Mouse (Mus musculus) limb, embryonic 15.5 days (tissue): ENCODE results near the gene Etv2. TPM values are rescaled to one million over a fixed set of nuclear protein-coding genes. Genes with fewer than 3 reads are reported as not detected.

Experiments
- ATAC-seq: fragments of 200-750 bp; cut with Nextera tagmentation; 2 replicates; pipeline ENCODE4 v1.8.0; 2017; ENCODE audit warnings: low read depth, moderate TSS enrichment; ENCODE audit not compliant: insufficient number of reproducible peaks, low FRiP score, low TSS enrichment
- H3K27ac ChIP-seq: fragments of 300-500 bp; sonication (generic); 2 replicates; pipeline ENCODE4 v1.5.1; 2015; ENCODE audit warnings: moderate library complexity, mild to moderate bottlenecking, inconsistent platforms
- H3K27me3 ChIP-seq: fragments of 300-500 bp; sonication (generic); 2 replicates; pipeline ENCODE4 v1.6.1; 2015; ENCODE audit warnings: inconsistent platforms
- H3K36me3 ChIP-seq: fragments of 300-500 bp; sonication (generic); 2 replicates; pipeline ENCODE4 v1.6.1; 2015; ENCODE audit warnings: inconsistent platforms
- H3K4me1 ChIP-seq: fragments of 300-500 bp; sonication (generic); 2 replicates; pipeline ENCODE4 v1.6.1; 2015; ENCODE audit warnings: inconsistent platforms
- H3K4me2 ChIP-seq: fragments of 300-500 bp; sonication (generic); 2 replicates; pipeline ENCODE4 v1.6.1; 2015; ENCODE audit warnings: mild to moderate bottlenecking, inconsistent platforms
- H3K4me3 ChIP-seq: fragments of 300-500 bp; sonication (generic); 2 replicates; pipeline ENCODE4 v1.5.1; 2015; ENCODE audit warnings: mild to moderate bottlenecking, inconsistent platforms
- H3K9ac ChIP-seq: fragments of 300-500 bp; sonication (generic); 2 replicates; pipeline ENCODE4 v1.6.1; 2015; ENCODE audit warnings: inconsistent platforms
- H3K9me3 ChIP-seq: fragments of 300-500 bp; sonication (generic); 2 replicates; pipeline ENCODE4 v1.6.1; 2016; ENCODE audit warnings: inconsistent platforms
- WGBS: fragments of 180-500 bp; shearing (Covaris S2); methylation state at CpG from one replicate; pipeline ENCODE4 v1.1.7; 2015; 5-methylcytosine and 5-hydroxymethylcytosine counted together
- polyA plus RNA-seq: library from polyadenylated mRNA; unstranded; fragments of >200 nt; fragmentation: Nextera tagmentation; extraction: Ambion mirVana; gene quantifications from 2 replicates; pipeline ENCODE4 v1.2.1, GENCODE M21; 2015

Etv2 gene
- polyA plus RNA-seq, 1 experiment from 2014 or later = not detected

DNA sequence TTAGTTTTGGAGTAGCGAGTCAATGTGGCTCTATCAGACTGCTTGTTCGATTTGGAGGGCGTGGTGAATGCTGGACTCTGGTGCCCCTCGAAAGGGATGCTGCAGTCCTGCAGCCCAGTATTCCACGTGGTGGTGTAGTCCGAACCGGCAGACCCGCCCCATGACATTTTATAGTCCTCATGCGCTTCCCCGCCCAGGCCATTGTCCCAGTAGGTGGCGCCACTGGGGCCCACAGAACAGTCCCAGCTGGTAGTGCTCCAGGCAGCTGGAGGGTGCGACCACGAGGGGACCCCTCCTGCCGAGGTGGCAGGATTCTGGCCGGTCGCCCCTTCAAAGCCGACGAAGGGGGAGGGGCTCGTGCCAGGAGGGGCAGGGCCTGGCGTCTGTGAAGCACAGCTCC lies 1.0 kb downstream of the Etv2 start:
- under 1% methylated on average over 20 of the region's 20 CpGs for WGBS
- Histone ChIP-seq H3K27me3 (peaks cover 58% of the 10 kb centered on the region), H3K4me3 (peak overlapping the region; percentile 18), H3K27ac (no peak overlapping the region), H3K36me3 (no peaks in the 10 kb centered on the region), H3K9ac (no peak overlapping the region), H3K4me1 (peaks cover 16% of the 10 kb centered on the region), H3K4me2 (peak overlapping the region; percentile 33), H3K9me3 (no peaks in the 10 kb centered on the region)
- ATAC-seq = no peak

DNA sequence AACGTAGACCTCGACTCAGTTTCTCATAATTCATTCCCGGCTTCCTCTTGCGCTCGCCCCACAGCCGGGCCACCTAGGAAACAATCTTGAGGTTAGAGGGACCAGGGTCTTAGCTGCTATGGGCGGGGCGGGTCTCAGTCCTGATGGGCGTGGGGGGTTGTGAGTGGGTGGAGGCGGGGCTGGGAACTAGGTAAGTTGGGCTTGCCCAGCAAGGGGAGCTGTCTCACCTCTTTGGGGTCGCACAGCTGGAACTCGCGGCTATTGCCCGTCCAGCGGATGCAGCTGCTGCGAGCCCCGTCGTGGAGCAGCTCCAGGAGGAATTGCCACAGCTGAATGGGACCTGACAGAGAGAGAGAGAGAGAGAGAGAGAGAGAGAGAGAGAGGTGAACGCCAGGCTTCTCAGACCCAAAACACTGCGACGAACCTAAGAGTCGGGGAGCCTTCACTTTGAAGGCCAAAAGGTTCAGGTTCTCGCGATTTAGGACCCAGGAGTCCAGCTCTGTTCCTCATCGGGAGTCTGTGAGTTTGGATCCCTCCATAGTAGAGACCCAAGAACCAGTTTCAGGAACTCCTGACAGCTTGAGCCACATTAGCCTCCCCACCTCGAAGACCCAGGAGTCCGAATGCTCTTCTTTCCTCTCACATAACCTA lies 1.8 kb downstream of the Etv2 start:
- WGBS = 4% methylated on average over 27 of the region's 27 CpGs
- Histone ChIP-seq H3K9ac (no peak overlapping the region), H3K9me3 (no peaks in the 10 kb centered on the region), H3K27ac (no peak overlapping the region), H3K4me1 (peaks cover 16% of the 10 kb centered on the region), H3K4me3 (peak overlapping the region; percentile 18; the same call in 1 of the 2 replicates), H3K36me3 (no peaks in the 10 kb centered on the region), H3K27me3 (peaks cover 65% of the 10 kb centered on the region), H3K4me2 (peak overlapping the region; percentile 14; the same call in 1 of the 2 replicates)
- ATAC-seq = no peak

- no peak overlapping the region for H3K9ac ChIP-seq
- no peak overlapping the region for H3K27ac ChIP-seq
- no peak overlapping the region for H3K4me2 ChIP-seq
- H3K36me3 ChIP-seq = peaks cover 4% of the 10 kb centered on the region; the same call in 1 of the 2 replicates
- H3K9me3 ChIP-seq = no peaks in the 10 kb centered on the region
- peaks cover 17% of the 10 kb centered on the region for H3K4me1 ChIP-seq
- H3K4me3 ChIP-seq = no peak overlapping the region
- ATAC-seq = no peak
- H3K27me3 ChIP-seq = peaks cover 39% of the 10 kb centered on the region
Measured at GRCm38 (mm10) chr7:30629013-30629412, 6.6 kb downstream of the Etv2 start.

- no peak overlapping the region for H3K9ac ChIP-seq
- peaks cover 21% of the 10 kb centered on the region; the same call in 1 of the 2 replicates for H3K27me3 ChIP-seq
- H3K9me3 ChIP-seq = no peaks in the 10 kb centered on the region
- H3K4me2 ChIP-seq = no peak overlapping the region
- no peak for ATAC-seq
- no peak overlapping the region for H3K4me3 ChIP-seq
- peaks cover 26% of the 10 kb centered on the region for H3K36me3 ChIP-seq
- H3K4me1 ChIP-seq = peaks cover 11% of the 10 kb centered on the region
- H3K27ac ChIP-seq = no peak overlapping the region
- 75% methylated on average over 5 of the region's 5 CpGs for WGBS
Measured at GRCm38 (mm10) chr7:30626647-30627046, 9.0 kb downstream of the Etv2 start.

DNA sequence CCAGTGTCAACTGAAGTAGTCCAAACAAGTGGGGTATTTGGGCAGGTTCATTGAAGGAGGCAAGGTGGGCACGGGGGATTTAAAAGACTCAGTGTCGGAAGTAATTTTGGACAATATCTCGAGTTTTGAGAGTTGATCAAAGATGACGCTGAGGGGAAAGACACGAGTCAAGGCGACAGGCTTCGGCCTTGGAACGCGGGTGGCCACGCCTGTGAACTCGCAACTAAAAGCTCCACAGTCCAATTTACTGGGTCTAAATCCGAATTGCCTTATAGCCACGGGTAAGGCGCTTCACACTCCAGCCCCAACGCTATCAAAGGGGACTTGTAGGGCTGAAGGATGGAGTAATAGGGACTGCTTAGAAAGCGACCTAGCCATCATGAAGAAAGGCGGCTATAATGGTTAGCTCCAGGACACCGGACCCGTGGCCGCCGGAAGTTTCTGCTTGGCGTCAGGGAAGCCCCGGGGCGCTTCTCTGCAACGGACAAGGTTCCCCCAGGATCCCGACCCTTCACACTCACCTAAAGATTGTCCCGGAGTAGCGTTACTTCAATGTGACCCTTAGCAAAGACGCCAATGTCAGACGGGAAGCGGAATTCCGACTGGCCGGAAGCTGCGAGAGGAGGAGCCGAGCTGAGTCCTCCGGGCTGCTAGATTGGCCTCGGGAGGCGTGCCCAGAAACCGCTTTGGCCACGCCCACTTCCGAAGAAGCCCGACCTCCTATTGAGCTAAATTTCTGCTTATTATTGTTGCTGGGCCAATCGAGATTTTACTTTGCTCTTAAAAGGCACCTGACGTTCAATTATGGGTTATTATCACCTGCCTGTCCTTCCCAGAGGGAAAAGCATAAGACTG lies 9.9 kb downstream of the Etv2 start, which contains the start of gene Cox6b1:
Cox6b1 (minus strand) TSS at position 622 of the 855 bp plus-strand sequence.
- Histone ChIP-seq H3K27ac (peak within 1 kb of the TSS; percentile 69; the same call in 1 of the 2 replicates), H3K9ac (peak within 1 kb of the TSS; percentile 78), H3K36me3 (peaks cover 32% of the 10 kb centered on the region), H3K4me2 (peak within 1 kb of the TSS; percentile 62), H3K4me3 (peak within 1 kb of the TSS; percentile 78), H3K4me1 (peaks cover 11% of the 10 kb centered on the region), H3K27me3 (0 out of 2 replicates have a peak, but pooled peaks cover 14% of the 10 kb centered on the region), H3K9me3 (no peaks in the 10 kb centered on the region)
- ATAC-seq = peak; percentile 86
- WGBS = 2% methylated on average over 44 of the region's 44 CpGs

DNA sequence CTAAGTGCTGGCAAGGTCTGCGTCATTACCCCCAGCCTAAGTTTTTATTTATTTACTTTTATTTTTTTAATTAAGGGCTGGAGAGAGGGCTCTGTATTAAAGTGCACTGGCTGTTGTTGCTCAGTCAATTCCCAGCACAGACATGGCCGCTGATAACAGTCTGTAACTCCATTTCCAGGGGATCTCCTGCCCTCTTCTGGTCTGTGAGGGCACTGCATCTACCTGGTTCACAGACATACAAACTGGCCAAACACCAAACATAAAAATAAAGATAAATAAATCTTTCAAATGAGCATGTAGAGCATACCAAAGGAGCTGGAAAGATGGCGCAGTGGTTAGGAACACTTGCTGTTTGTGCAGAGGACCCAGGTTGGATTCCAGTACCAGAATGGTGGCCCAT lies 16.4 kb downstream of the Etv2 start:
- no peaks in the 10 kb centered on the region for H3K4me1 ChIP-seq
- no peaks in the 10 kb centered on the region for H3K27me3 ChIP-seq
- no peaks in the 10 kb centered on the region for H3K9me3 ChIP-seq
- no peak overlapping the region for H3K9ac ChIP-seq
- peaks cover 72% of the 10 kb centered on the region for H3K36me3 ChIP-seq
- ATAC-seq = no peak
- H3K27ac ChIP-seq = no peak overlapping the region
- 85% methylated on average over 3 of the region's 3 CpGs for WGBS
- no peak overlapping the region for H3K4me3 ChIP-seq
- H3K4me2 ChIP-seq = no peak overlapping the region

DNA sequence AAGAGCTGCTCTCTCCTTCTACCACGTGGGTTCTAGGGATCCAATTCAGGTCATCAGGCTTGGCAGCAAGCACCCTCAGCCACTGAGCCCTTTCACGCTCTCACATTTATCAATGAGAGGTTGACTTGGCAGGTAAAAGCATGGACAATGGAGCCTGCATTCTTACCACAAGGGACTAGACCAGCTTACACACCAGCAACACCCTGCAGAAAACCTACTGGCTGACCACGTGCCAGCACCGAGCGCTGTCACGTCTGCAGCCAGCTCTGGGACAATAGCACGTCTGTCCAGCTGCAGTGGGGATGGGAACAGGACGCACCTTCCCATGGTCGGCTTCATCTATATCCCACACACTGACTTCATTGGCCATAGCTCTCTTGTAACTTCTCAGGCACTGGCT lies 17.0 kb downstream of the Etv2 start:
- no peaks in the 10 kb centered on the region for H3K9me3 ChIP-seq
- H3K4me3 ChIP-seq = no peak overlapping the region
- H3K36me3 ChIP-seq = peaks cover 67% of the 10 kb centered on the region
- 95% methylated on average over 9 of the region's 9 CpGs for WGBS
- ATAC-seq = no peak
- H3K27ac ChIP-seq = no peak overlapping the region
- no peak overlapping the region for H3K9ac ChIP-seq
- H3K27me3 ChIP-seq = no peaks in the 10 kb centered on the region
- H3K4me2 ChIP-seq = no peak overlapping the region
- H3K4me1 ChIP-seq = no peaks in the 10 kb centered on the region

DNA sequence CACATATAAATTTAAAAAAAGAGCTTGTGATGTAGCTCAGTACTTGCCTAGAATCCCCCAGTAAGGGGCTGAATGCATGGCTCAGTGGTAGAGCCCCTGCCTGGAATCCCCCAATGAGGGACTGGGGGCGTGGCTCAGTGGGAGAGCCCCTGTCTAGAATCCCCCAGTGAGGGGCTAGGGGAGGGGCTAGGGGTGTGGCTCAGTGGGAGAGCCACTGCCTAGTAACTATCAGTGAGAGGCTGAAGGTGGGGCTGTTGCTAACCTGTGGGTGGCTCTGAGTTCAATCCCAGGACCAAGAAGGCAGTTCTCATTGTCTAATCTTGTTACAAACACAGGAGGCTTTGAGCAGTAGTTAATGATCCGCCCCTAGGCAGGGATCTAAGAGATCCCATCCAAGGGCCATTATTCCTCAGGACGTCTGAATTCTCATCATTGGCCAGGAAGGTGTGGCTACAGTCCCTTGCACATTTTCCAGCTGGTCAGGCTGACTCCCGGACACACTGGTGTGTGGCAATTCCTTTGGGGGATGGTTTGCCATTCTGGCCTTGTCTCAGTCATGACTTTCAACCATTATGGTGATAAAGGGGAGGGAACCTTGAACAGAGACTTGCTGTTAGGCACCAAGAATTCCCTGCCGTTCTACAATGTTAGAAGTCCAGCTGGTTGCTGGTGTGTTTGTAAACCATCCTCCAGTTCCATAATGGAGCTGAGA lies 20.4 kb downstream of the Etv2 start:
- Histone ChIP-seq H3K4me2 (no peak overlapping the region), H3K4me3 (no peak overlapping the region), H3K4me1 (no peaks in the 10 kb centered on the region), H3K36me3 (peaks cover 42% of the 10 kb centered on the region), H3K9ac (no peak overlapping the region), H3K27me3 (no peaks in the 10 kb centered on the region), H3K27ac (no peak overlapping the region), H3K9me3 (no peaks in the 10 kb centered on the region)
- 63% methylated on average over 5 of the region's 5 CpGs for WGBS
- no peak for ATAC-seq

- H3K9me3 ChIP-seq = no peaks in the 10 kb centered on the region
- WGBS = 76% methylated on average over 2 of the region's 2 CpGs
- H3K9ac ChIP-seq = no peak overlapping the region
- no peak overlapping the region for H3K27ac ChIP-seq
- H3K4me3 ChIP-seq = no peak overlapping the region
- no peaks in the 10 kb centered on the region for H3K27me3 ChIP-seq
- H3K4me1 ChIP-seq = no peaks in the 10 kb centered on the region
- ATAC-seq = no peak
- no peak overlapping the region for H3K4me2 ChIP-seq
- peaks cover 40% of the 10 kb centered on the region for H3K36me3 ChIP-seq
Measured at GRCm38 (mm10) chr7:30614454-30614853, 21.2 kb downstream of the Etv2 start.

DNA sequence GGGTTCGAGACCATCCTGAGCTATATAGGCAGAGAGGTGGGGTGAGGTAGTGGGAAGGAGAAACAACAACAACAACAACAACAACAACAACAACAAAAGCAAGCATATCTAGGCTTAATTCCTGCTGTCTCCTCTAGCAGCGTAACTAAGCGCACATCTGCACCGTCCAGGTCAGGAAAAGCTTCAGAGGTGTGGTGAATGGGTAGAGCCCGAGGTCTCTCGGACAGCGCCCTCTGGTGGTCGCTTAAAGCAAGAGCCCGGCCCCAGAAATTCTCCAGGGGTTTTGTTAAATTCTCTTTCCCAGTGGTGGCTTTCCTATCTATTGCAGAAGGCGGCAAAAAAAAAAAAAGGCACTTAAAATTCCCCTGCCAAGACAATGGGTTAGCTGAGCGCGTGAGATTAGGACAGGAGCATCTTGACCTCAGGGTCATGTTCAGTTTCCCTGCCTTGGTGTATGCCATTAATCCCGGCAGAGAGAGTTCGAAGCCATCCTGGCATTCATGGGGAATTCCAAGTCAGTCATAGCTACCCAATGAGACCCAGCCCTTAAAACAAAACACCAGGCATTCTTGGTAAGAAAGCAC lies 22.0 kb downstream of the Etv2 start:
- Histone ChIP-seq H3K4me3 (no peak overlapping the region), H3K9ac (no peak overlapping the region), H3K9me3 (no peaks in the 10 kb centered on the region), H3K36me3 (peaks cover 31% of the 10 kb centered on the region), H3K27me3 (no peaks in the 10 kb centered on the region), H3K4me1 (no peaks in the 10 kb centered on the region), H3K27ac (no peak overlapping the region), H3K4me2 (no peak overlapping the region)
- WGBS = 21% methylated on average over 14 of the region's 14 CpGs
- no peak for ATAC-seq

DNA sequence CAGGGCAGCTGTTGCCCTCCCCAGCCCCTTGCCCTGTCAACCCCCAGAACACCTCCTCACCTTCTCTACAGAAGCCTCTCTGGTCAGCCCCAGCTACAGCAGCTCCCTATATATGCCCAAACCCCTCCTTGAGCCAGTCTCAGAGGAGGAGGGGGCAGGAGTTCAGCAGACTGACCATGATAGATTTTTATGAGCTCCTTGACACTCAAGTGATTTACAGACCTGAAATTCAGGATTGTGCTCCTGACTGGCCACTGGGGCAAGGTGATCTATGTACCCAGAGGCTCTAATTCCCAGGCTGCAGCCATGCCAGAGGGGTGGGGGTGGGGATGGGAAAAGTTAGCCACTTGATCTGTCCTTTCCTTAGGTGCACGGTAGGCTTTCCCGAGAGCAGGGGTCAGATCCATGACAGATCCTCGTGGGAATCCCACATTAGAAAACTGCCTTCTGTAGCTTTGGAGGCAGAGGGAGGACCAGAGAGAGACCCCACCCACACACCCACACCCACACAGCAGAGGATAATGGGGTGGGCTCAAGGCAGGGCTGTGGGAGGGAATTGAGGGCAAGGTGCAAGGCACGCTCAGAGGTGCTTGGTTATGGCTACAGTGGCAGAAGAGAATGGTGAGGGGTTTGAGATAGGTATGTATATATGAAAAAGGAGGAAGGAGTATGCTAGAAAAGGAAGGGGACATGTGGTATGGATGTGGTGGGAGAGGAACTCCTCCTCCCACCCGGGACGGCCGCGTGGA lies 22.8 kb downstream of the Etv2 start, which contains the start of gene Upk1a:
Upk1a (minus strand) TSS at position 194 of the 749 bp plus-strand sequence.
- ATAC-seq = no peak
- no peaks in the 10 kb centered on the region for H3K9me3 ChIP-seq

More for the DNA sequence above, 22.8 kb downstream of the Etv2 start, which contains the start of gene Upk1a:
- H3K27me3 ChIP-seq = no peaks in the 10 kb centered on the region
- no peak within 1 kb of the TSS for H3K4me2 ChIP-seq
- H3K4me3 ChIP-seq = no peak within 1 kb of the TSS
- WGBS = 48% methylated on average over 8 of the region's 8 CpGs
- H3K4me1 ChIP-seq = 0 out of 2 replicates have a peak, but pooled peaks cover 5% of the 10 kb centered on the region
- no peak within 1 kb of the TSS for H3K9ac ChIP-seq
- H3K36me3 ChIP-seq = peaks cover 24% of the 10 kb centered on the region
- H3K27ac ChIP-seq = no peak within 1 kb of the TSS
